Mouse (Mus musculus): ENCODE measurements at regions not wholly inside any gene's neighbourhood (a gene's known extent, or its start where the extent isn't known, plus 50 kb on each side); places are given as distances from the start of the nearest gene placed in this dataset.

DNA sequence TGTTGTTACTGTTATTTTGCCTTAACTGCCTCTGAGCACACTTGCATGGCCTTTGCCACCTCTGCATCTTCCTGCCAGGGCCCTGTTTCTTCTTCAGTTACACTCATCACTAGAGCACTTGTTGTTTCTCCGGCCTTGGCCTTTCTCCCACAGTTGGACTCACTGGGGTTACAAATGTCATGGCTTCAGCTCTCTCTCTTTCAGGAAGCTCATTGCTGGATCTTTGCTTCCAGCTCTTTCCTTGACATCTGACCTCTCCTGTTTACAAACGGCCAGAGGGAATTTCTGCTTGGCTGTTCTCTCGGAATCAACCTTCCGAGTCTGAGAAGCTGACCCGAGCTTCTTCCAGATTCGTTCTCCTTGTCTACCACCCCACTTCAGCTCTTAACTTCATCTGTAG is 146.6 kb upstream of the Adamts3 start:
- peak; percentile 79 for DNase-seq

DNA sequence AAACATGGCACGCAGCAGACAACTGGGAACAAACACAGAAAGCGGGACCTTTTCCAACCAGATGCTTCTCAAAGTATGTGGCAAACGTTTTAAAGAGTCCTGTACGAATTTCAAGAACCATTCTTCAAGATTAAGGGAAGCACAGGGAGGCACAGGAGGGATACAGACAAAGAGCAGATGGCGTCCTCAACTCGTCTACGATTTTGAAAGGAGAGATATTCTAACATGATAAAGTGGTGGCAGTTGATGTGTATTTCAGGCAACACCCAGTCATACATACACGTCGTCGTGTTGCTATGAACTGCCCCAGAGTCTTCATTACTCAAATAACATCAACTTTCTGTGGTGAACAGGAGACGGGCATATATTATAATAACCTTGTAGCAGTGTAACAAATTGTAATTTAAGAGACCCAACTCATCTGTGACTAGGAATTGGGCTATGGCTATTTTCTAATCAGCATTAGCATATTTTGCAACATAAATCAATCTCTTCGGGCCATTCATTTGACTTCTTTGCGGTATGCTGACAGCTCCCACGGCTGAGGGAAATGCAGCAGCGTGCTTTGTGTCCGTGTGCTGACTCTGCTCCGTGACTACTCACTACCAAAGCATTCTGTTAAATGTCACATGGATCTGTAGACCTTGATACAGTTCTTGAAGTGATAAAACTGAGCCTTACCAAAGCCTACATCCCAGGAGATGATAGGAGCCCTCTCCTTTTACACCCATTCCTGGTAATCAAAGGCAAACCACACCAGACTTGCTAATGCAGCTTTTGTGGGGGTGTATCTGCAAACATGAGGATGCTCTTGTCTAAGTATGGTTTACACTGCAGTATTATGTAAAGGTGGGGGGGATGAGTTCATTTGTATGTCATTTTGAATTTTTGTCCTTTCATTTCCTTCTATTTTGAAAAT is 144.0 kb upstream of the Adamts3 start:
- peak; percentile 47 for DNase-seq

DNA sequence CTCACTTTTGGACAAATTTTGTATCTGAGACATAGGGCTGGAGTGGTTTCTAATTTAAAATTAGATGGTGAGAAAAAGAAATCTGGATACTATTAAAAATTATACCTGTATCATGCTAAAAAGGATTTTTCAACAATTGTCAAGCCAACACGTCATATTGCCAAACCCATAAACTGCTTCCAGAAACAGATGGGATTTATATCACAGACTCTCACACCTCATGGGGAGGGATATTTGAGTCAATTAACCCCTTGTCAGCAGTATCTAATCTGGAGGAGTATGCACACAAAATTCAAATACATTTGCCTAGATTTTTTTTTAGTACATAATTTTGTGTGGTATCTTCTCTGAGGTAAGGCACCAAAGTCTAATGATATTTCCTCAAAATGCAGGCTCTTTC is 138.3 kb upstream of the Adamts3 start:
- DNase-seq = no peak

DNA sequence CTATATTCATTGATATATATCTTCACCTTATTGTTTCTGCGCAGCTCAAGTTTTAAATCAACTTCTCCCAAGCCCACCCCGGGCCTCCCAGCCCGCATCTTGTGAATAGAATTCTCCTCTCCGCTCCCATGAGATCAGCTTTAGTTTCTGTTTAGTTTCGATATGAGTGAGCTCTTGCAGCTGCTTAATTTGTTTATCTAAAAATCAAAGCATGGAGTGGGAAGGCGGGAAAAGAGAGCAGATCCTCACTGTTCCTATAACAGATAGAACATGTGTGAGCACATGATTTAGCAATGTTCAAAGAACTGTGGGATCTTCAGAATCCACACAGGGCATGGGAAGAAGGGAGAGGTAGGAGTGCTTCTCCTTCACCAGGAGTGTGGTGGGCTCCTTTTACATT is 117.6 kb upstream of the Adamts3 start:
- no peak for DNase-seq

DNA sequence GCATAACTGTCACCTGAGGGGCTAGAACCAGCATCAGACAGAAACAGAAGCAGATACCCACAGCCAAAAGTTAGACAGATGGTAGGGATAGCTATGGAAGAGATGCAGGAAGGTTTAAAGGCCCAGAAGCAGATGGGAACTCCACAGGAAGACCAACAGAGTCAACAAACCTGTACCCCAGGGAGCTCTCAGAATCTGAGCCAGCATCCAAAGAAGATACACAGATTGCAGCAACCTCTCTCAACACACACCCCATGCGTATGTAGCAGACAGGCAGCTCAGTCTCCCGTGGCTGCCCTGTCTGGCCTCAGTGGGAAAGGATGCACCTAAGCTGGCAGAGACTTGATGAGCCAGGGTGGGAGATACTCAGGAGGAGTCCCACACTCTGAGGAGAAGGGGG is 108.4 kb upstream of the Adamts3 start:
- no peak for DNase-seq

DNA sequence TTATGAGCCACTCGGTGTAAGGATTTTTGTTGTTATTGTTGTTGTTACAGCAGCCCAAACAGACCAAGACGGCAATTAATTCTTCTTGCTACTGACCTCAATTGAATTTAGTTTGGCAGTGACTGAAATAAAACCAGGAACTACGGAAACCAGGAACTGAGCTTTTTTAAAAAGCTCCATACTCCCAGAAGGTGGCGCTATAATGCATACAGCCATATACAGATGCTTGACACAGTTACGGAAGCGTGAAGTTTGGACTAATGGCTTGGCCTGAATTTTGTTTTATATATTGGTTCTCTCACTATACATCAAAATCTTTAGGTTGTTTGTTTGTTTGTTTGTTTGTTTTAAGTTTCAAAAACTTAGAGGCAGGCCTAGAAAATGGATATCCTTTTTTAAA is 98.5 kb upstream of the Adamts3 start:
- DNase-seq = peak; percentile 6

DNA sequence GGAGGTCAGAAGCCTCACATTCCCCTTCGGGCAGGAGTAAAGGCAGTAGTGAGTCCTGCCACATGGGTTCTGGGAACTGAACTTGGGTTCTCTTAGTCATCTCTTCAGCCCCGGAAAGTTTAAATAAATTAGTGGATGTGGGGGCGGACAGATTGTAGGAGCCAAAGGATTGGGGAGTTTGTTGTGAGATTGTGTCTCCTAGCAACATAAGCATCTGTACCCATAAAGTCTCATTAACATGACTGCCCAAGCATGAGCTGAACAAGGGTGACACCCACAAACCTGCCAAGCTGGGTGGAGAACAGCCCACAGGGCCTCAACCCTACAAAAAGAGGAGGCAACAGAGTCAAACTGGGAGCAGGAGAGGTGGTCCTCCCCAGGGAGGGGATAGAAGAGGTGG is 97.1 kb upstream of the Adamts3 start:
- no peak for DNase-seq

DNA sequence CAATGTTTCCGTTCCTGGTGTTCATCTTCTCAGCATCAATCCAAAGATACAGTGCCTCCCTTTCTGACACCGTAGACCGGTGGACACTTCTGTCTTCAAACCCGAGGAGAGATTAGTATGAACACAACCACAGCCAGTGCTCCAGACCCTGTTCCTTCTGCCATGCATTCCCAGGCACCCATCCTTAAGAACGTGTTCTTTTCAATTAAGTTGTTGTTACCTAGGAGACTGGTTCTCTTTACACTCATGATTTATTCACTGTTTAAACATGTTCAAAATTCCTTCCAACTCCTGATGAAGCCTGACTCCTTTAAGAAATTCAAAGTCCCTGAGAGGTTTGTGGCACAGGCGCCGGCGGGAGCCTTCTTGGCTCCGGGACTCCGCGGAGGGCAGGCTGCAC is 69.5 kb upstream of the Adamts3 start:
- no peak for DNase-seq

DNA sequence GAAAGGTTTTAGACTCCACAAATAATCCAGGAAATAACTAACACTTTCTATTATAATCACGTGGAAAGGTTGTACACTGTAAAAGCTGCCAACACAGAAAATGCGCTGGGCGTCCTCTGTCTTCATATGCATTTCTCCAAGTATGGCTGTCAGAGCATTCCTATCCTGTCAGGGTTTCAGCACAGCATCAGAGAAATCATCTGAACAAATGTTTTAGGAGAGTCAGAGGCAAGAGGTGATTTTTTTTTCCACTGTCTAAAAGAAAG is 62.5 kb upstream of the Adamts3 start:
- no peak for DNase-seq

DNA sequence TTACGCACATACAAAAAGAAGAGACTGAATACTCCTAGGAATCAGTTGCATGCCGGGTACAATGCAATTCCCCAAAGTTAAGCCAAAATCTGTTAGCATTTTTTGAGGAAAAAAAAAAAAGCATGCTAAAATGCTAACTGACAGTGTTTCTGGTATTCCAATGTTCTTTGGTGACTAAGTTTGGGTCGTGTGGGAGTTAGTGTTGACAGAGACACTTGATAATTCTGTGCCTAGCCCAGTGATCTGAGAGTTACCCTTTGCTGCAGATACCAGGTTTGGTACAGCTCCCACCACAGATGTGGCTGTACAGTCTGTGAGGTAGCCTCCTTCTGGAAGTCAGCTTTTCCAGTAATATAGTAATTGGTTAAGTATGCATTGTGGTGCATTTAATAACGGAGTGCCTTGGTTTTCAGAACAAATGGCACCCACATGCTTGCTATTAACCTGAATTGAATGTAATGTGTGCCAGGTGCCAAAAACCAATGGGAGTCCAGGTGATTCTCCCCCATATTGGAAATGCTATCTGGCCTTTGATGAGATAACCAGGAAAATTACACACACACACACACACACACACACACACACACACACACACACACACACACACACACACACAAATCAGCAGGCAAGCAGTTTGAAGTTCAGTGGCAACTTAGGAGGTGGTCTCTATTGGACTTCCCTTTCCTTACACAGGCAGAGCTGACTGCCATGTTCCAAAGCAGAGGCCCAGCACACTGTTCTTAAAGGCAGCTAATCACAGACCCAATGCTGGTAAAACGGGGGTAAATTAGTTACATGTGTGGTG is 61.9 kb upstream of the Adamts3 start:
- no peak for DNase-seq

DNA sequence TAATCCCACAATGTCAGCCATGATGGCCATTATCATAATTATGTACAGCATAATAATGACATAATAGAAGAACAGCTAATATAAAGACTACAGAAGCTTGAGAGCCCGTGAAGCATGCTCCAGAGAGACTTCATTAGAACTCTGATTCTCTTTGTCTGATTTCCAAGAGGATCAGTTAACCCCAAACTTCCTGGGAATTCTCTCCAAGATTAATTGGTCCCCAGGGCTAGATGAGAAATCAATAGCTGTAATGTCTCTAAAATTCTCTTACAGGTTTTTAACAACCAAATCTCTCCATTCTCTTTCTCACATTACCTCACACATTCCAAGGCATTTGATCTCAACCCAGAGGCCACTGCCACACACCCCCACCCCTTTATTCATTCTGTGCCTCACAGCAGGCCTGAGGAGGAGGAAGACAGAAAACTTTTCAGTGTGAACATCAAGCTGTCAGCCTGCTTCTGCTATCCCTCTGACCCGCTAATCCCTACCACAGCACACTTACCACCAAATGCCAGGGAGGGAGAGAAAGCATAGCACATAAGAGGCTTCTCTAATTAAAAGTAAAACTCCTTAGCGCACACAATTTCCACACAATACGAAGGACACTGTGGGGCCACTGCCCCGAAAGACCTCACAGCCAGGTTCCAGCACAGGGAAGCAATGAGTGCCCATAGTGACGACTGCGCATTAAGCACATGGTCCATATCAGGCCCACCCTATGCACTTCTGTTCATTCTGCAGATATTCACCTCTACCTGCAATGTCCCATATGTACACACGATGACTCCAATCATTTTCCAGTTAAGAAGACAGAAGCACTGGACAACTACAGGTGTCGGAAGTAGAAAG is 60.4 kb upstream of the Adamts3 start:
- DNase-seq = no peak

DNA sequence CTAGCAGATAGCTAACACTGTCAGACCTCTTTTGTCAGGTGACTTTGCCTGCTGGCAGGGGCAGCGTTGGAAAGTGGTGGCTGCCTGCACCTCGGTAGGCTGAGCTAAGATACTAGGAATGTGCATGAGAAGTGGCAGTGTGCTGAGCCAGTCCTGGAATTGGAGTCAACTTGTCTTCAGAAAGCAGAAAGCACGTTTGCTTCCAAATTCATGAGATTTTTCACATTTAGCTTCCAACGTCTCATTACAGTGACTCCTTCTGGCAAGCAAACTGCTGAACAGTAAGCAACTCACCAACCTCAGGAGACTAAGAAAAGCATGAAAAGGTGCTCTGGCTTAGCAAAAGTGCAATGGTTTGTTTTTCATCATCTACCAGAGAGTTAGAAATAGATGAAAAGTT is 59.1 kb upstream of the Adamts3 start:
- no peak for DNase-seq

DNA sequence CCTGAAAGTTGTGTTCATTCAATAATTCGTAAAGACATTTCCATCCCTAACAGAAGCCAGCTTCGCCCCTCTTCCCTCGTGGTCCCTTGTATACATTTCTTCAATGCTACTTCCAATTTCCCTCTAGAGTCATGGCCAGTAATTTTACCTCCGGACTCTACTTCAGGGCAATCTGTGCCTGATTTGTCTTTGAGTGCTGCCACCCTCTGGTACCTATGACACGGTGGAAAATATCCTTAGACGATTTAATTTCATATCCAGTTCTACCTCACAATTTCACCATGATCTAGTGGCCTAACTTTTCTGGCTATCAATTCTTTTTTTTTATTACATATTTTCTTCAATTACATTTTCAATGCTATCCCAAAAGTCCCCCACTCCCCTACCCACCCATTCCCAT is 49.9 kb upstream of the Adamts3 start:
- DNase-seq = no peak
